Comparison of ENCODE assay signal across 9 mouse cellular contexts in genomic region chr6:91156062-91156461, GRCm38 (mm10). TPM values are rescaled to one million over a fixed set of nuclear protein-coding genes. Genes with fewer than 3 reads are reported as not detected.
DNase-seq lines count a peak whose midpoint lies in the region; ATAC-seq and TF ChIP-seq lines count a peak whose summit lies in the region.
"Had no signal": no experiment of that assay in that cellular context is flagged by ENCODE, and none has a peak within 500 bp of the region (broad histone marks: within the 10 kb centered on the region; RNA-seq: fewer than 3 reads in every experiment).

No protein-coding gene starts in this region.

- H3K4me1 ChIP-seq in kidney, adult 2 months (ENCODE audit: control insufficient read depth, insufficient read depth, low read length), result no peaks in the 10 kb centered on the region; the same call in 1 of the 2 replicates
- H3K4me1 ChIP-seq in embryonic facial prominence, embryonic 12.5 days, result peaks cover 58% of the 10 kb centered on the region
- peaks cover 86% of the 10 kb centered on the region for H3K4me1 ChIP-seq in hindbrain, embryonic 13.5 days (replicated peaks)
- peaks cover 90% of the 10 kb centered on the region for H3K4me1 ChIP-seq in midbrain, embryonic 13.5 days (replicated peaks)

- H3K27me3 ChIP-seq in kidney, adult 2 months (replicated peaks; ENCODE audit: control insufficient read depth, insufficient read depth, low read length), result no peaks in the 10 kb centered on the region
- H3K27me3 ChIP-seq in embryonic facial prominence, embryonic 12.5 days, result no peaks in the 10 kb centered on the region
- H3K27me3 ChIP-seq in hindbrain, embryonic 13.5 days, result no peaks in the 10 kb centered on the region
- H3K27me3 ChIP-seq in midbrain, embryonic 13.5 days, result peaks cover 3% of the 10 kb centered on the region; the same call in 1 of the 2 replicates
- H3K27me3 ChIP-seq: Patski had no signal

- H3K4me3 ChIP-seq in kidney, adult 2 months (ENCODE audit: insufficient read depth, low read depth, low read length), result no peak overlapping the region
- H3K4me3 ChIP-seq in embryonic facial prominence, embryonic 12.5 days, result peak overlapping the region; percentile 62
- H3K4me3 ChIP-seq in hindbrain, embryonic 13.5 days, result peak overlapping the region; percentile 60
- peak overlapping the region; percentile 66 for H3K4me3 ChIP-seq in midbrain, embryonic 13.5 days (replicated peaks)

- no peak for ATAC-seq in embryonic facial prominence, embryonic 12.5 days (ENCODE audit: insufficient number of reproducible peaks, insufficient read depth, low FRiP score, low TSS enrichment)
- ATAC-seq in hindbrain, embryonic 13.5 days (ENCODE audit: low FRiP score), result no peak
- ATAC-seq in midbrain, embryonic 13.5 days, result no peak

- peak overlapping the region; percentile 43 for H3K27ac ChIP-seq in kidney, adult 2 months (ENCODE audit: insufficient read depth, low read depth, low read length)
- H3K27ac ChIP-seq in embryonic facial prominence, embryonic 12.5 days, result peak overlapping the region; percentile 87; the same call in 1 of the 2 replicates
- peak overlapping the region; percentile 90 for H3K27ac ChIP-seq in hindbrain, embryonic 13.5 days
- peak overlapping the region; percentile 84 for H3K27ac ChIP-seq in midbrain, embryonic 13.5 days

- H3K9me3 ChIP-seq in embryonic facial prominence, embryonic 12.5 days, result no peaks in the 10 kb centered on the region
- H3K9me3 ChIP-seq in hindbrain, embryonic 13.5 days, result no peaks in the 10 kb centered on the region
- H3K9me3 ChIP-seq in midbrain, embryonic 13.5 days, result no peaks in the 10 kb centered on the region

- WGBS in kidney, adult 2 months, result 39% methylated on average over 4 of the region's 4 CpGs
- WGBS in embryonic facial prominence, embryonic 12.5 days, result 24% methylated on average over 4 of the region's 4 CpGs
- WGBS in hindbrain, embryonic 13.5 days, result 11% methylated on average over 4 of the region's 4 CpGs
- 18% methylated on average over 4 of the region's 4 CpGs for WGBS in midbrain, embryonic 13.5 days

- H3K36me3 ChIP-seq in kidney, adult 2 months (ENCODE audit: control insufficient read depth, insufficient read depth, low read length), result no peaks in the 10 kb centered on the region
- 0 out of 2 replicates have a peak, but pooled peaks cover 4% of the 10 kb centered on the region for H3K36me3 ChIP-seq in embryonic facial prominence, embryonic 12.5 days
- H3K36me3 ChIP-seq in hindbrain, embryonic 13.5 days, result peaks cover 8% of the 10 kb centered on the region
- H3K36me3 ChIP-seq in midbrain, embryonic 13.5 days, result 0 out of 2 replicates have a peak, but pooled peaks cover 2% of the 10 kb centered on the region

- TF ChIP-seq CTCF in kidney, adult 2 months (conservative IDR thresholded peaks at IDR 0.05; ENCODE audit: insufficient read depth, insufficient read length, low read depth, low read length), result no peak

- no peak overlapping the region for H3K9ac ChIP-seq in embryonic facial prominence, embryonic 12.5 days
- H3K9ac ChIP-seq in hindbrain, embryonic 13.5 days, result peak overlapping the region; percentile 87; the same call in 1 of the 2 replicates
- 0 out of 2 replicates have a peak overlapping the region, but pooled peaks have one; percentile 21 for H3K9ac ChIP-seq in midbrain, embryonic 13.5 days (replicated peaks)

- intact Hi-C loops in left cerebral cortex, postnatal 36 days (cut with DNase I), result no loop called here

- DNase-seq in kidney, adult 2 months, result no peak
- DNase-seq in kidney, postnatal 36 days, result no peak
- DNase-seq in ovary, postnatal 10 days (ENCODE audit: low spot score), result no peak
- DNase-seq in cerebellum, adult 9-10 months, result no peak
- no peak for DNase-seq in left cerebral cortex, postnatal 36 days (ENCODE audit: low spot score in 2 of 2)

- H3K4me2 ChIP-seq in embryonic facial prominence, embryonic 12.5 days (replicated peaks), result peak overlapping the region; percentile 63
- peak overlapping the region; percentile 70 for H3K4me2 ChIP-seq in hindbrain, embryonic 13.5 days
- peak overlapping the region; percentile 77 for H3K4me2 ChIP-seq in midbrain, embryonic 13.5 days (replicated peaks)

- no peak for TF ChIP-seq POLR2A in kidney, adult 2 months (IDR thresholded peaks at IDR 0.05; ENCODE audit: low read depth, low read length)

RNA-seq across cellular contexts. Expression of gene Hdac11, which starts 0.4 kb away (rescaled TPM):
- 43.5 and 46.7 TPM in 2 replicates for polyA plus RNA-seq in kidney, adult 2 months (2012; rRNA removed)
- 16.7 and 16.8 TPM in 2 replicates for polyA plus RNA-seq in embryonic facial prominence, embryonic 12.5 days (2016; fragmentation: Nextera tagmentation; extraction: Ambion mirVana)
- polyA plus RNA-seq in hindbrain, embryonic 13.5 days (2015; fragmentation: Nextera tagmentation; extraction: Ambion mirVana), result 33.6 and 34.2 TPM in 2 replicates
- 28.8 and 32.1 TPM in 2 replicates for polyA plus RNA-seq in midbrain, embryonic 13.5 days (2015; fragmentation: Nextera tagmentation; extraction: Ambion mirVana)
- total RNA-seq in left cerebral cortex, postnatal 36 days (2021), result 100 to 1,000 TPM; 173 to 178 TPM

RNA-seq across cellular contexts. Expression of gene Nup210, which starts 39.4 kb away (rescaled TPM):
- polyA plus RNA-seq in kidney, adult 2 months (2012; rRNA removed), result 16.7 and 18.5 TPM in 2 replicates
- polyA plus RNA-seq in embryonic facial prominence, embryonic 12.5 days (2016; fragmentation: Nextera tagmentation; extraction: Ambion mirVana), result 9.5 and 9.7 TPM in 2 replicates
- 17.0 and 17.4 TPM in 2 replicates for polyA plus RNA-seq in hindbrain, embryonic 13.5 days (2015; fragmentation: Nextera tagmentation; extraction: Ambion mirVana)
- 17.3 and 18.8 TPM in 2 replicates for polyA plus RNA-seq in midbrain, embryonic 13.5 days (2015; fragmentation: Nextera tagmentation; extraction: Ambion mirVana)
- total RNA-seq in left cerebral cortex, postnatal 36 days (2021), result 10 to 100 TPM; 24.8 to 27.7 TPM

RNA-seq across cellular contexts. Expression of gene Fbln2, which starts 56.2 kb away (rescaled TPM):
- 12.6 and 18.0 TPM in 2 replicates for polyA plus RNA-seq in kidney, adult 2 months (2012; rRNA removed)
- polyA plus RNA-seq in embryonic facial prominence, embryonic 12.5 days (2016; fragmentation: Nextera tagmentation; extraction: Ambion mirVana), result 179 and 200 TPM in 2 replicates
- polyA plus RNA-seq in hindbrain, embryonic 13.5 days (2015; fragmentation: Nextera tagmentation; extraction: Ambion mirVana), result 27.4 and 32.0 TPM in 2 replicates
- 10.8 and 11.1 TPM in 2 replicates for polyA plus RNA-seq in midbrain, embryonic 13.5 days (2015; fragmentation: Nextera tagmentation; extraction: Ambion mirVana)
- total RNA-seq in left cerebral cortex, postnatal 36 days (2021), result 1 to 10 TPM; 4.0 to 6.8 TPM
